Comparison of ENCODE assay signal across 7 mouse cellular contexts in genomic region chr12:27062061-27062461, GRCm38 (mm10).
DNase-seq lines count a peak whose midpoint lies in the region; ATAC-seq and TF ChIP-seq lines count a peak whose summit lies in the region.

No protein-coding gene starts in this region.

- H3K27me3 ChIP-seq in lung, postnatal 0 days (replicated peaks; ENCODE audit: insufficient read depth, low read length) = no peaks in the 10 kb centered on the region
- no peaks in the 10 kb centered on the region for H3K27me3 ChIP-seq in embryonic facial prominence, embryonic 12.5 days
- H3K27me3 ChIP-seq in hindbrain, embryonic 15.5 days = no peaks in the 10 kb centered on the region
- H3K27me3 ChIP-seq in liver, embryonic 15.5 days = no peaks in the 10 kb centered on the region

- no peak overlapping the region for H3K9ac ChIP-seq in lung, postnatal 0 days (replicated peaks; ENCODE audit: low read depth)
- peak overlapping the region; percentile 37; the same call in 1 of the 2 replicates for H3K9ac ChIP-seq in embryonic facial prominence, embryonic 12.5 days
- peak overlapping the region; percentile 5; the same call in 1 of the 2 replicates for H3K9ac ChIP-seq in hindbrain, embryonic 15.5 days
- no peak overlapping the region for H3K9ac ChIP-seq in liver, embryonic 15.5 days

- no peak for TF ChIP-seq CTCF in lung, postnatal 0 days (IDR thresholded peaks at IDR 0.05)

- H3K4me3 ChIP-seq in lung, postnatal 0 days (ENCODE audit: low read depth, low read length) = peak overlapping the region; percentile 12; the same call in 1 of the 2 replicates
- peak overlapping the region; percentile 20 for H3K4me3 ChIP-seq in embryonic facial prominence, embryonic 12.5 days
- H3K4me3 ChIP-seq in hindbrain, embryonic 15.5 days = peak overlapping the region; percentile 14
- no peak overlapping the region for H3K4me3 ChIP-seq in liver, embryonic 15.5 days (replicated peaks)

- peak overlapping the region; percentile 58 for H3K4me2 ChIP-seq in lung, postnatal 0 days (replicated peaks; ENCODE audit: low read depth, low read length)
- peak overlapping the region; percentile 45 for H3K4me2 ChIP-seq in embryonic facial prominence, embryonic 12.5 days (replicated peaks)
- peak overlapping the region; percentile 55 for H3K4me2 ChIP-seq in hindbrain, embryonic 15.5 days
- peak overlapping the region; percentile 45 for H3K4me2 ChIP-seq in liver, embryonic 15.5 days

- H3K9me3 ChIP-seq in lung, postnatal 0 days (ENCODE audit: low read length) = no peaks in the 10 kb centered on the region
- H3K9me3 ChIP-seq in embryonic facial prominence, embryonic 12.5 days = no peaks in the 10 kb centered on the region
- H3K9me3 ChIP-seq in hindbrain, embryonic 15.5 days = no peaks in the 10 kb centered on the region
- no peaks in the 10 kb centered on the region for H3K9me3 ChIP-seq in liver, embryonic 15.5 days (replicated peaks)

- no peak for ATAC-seq in lung, postnatal 0 days
- peak; percentile 67; the same call in 1 of the 2 replicates for ATAC-seq in embryonic facial prominence, embryonic 12.5 days (ENCODE audit: insufficient number of reproducible peaks, insufficient read depth, low FRiP score, low TSS enrichment)
- peak; percentile 77 for ATAC-seq in hindbrain, embryonic 15.5 days (ENCODE audit: low FRiP score, low read depth)
- no peak for ATAC-seq in liver, embryonic 15.5 days (ENCODE audit: insufficient read depth)

- 5% methylated on average over 10 of the region's 10 CpGs for WGBS in lung, postnatal 0 days
- WGBS in embryonic facial prominence, embryonic 12.5 days = 2% methylated on average over 10 of the region's 10 CpGs
- 0% methylated on average over 10 of the region's 10 CpGs for WGBS in hindbrain, embryonic 15.5 days
- WGBS in liver, embryonic 15.5 days (ENCODE audit: insufficient replicate concordance) = 3% methylated on average over 10 of the region's 10 CpGs

- no peak for TF ChIP-seq EP300 in lung, postnatal 0 days (IDR thresholded peaks at IDR 0.05)

- H3K4me1 ChIP-seq in lung, postnatal 0 days (ENCODE audit: insufficient read depth, low read depth, low read length) = peaks cover 3% of the 10 kb centered on the region; the same call in 1 of the 2 replicates
- peaks cover 31% of the 10 kb centered on the region for H3K4me1 ChIP-seq in embryonic facial prominence, embryonic 12.5 days
- peaks cover 60% of the 10 kb centered on the region for H3K4me1 ChIP-seq in hindbrain, embryonic 15.5 days (replicated peaks)
- H3K4me1 ChIP-seq in liver, embryonic 15.5 days (replicated peaks) = no peaks in the 10 kb centered on the region

- no peak overlapping the region for H3K27ac ChIP-seq in lung, postnatal 0 days (ENCODE audit: low read length)
- H3K27ac ChIP-seq in embryonic facial prominence, embryonic 12.5 days = peak overlapping the region; percentile 83
- H3K27ac ChIP-seq in hindbrain, embryonic 15.5 days (replicated peaks) = peak overlapping the region; percentile 93
- H3K27ac ChIP-seq in liver, embryonic 15.5 days (replicated peaks) = no peak overlapping the region

- no peaks in the 10 kb centered on the region for H3K36me3 ChIP-seq in lung, postnatal 0 days (ENCODE audit: insufficient read depth, low read length)
- no peaks in the 10 kb centered on the region for H3K36me3 ChIP-seq in embryonic facial prominence, embryonic 12.5 days
- no peaks in the 10 kb centered on the region for H3K36me3 ChIP-seq in hindbrain, embryonic 15.5 days
- H3K36me3 ChIP-seq in liver, embryonic 15.5 days (replicated peaks) = no peaks in the 10 kb centered on the region

- peak; percentile 43 for DNase-seq in lung, postnatal 0 days (ENCODE audit: low spot score)
- no peak for DNase-seq in lung, adult 18-20 months
- DNase-seq in right cerebral cortex, postnatal 4 days = peak; percentile 67
- DNase-seq in natural killer cell, adult 2 months (ENCODE audit: low spot score in 2 of 2) = no peak

Comparison
In these comparisons a context has a peak if more than half of its experiments do, and no peak if none do; other contexts are left out.
1. DNase-seq: peak in lung, postnatal 0 days (single experiment) and right cerebral cortex, postnatal 4 days (single experiment); none in lung, adult 18-20 months (0 of 2) and natural killer cell, adult 2 months (0 of 2).
2. ATAC-seq: peak in embryonic facial prominence, embryonic 12.5 days (single experiment) and hindbrain, embryonic 15.5 days (single experiment); none in lung, postnatal 0 days (single experiment) and liver, embryonic 15.5 days (single experiment).
3. H3K27ac ChIP-seq: peak in embryonic facial prominence, embryonic 12.5 days (single experiment) and hindbrain, embryonic 15.5 days (single experiment); none in lung, postnatal 0 days (single experiment) and liver, embryonic 15.5 days (single experiment).
4. H3K9ac ChIP-seq: peak in embryonic facial prominence, embryonic 12.5 days (single experiment) and hindbrain, embryonic 15.5 days (single experiment); none in lung, postnatal 0 days (single experiment) and liver, embryonic 15.5 days (single experiment).
5. Peak in every context shown above with its lines, with median percentiles within 50 percentile points of each other: H3K4me2 ChIP-seq.